In genomic region chr15:84549291-84549797, GRCm38 (mm10) we compare ENCODE assay signal across 22 mouse cellular contexts. TPM values are rescaled to one million over a fixed set of nuclear protein-coding genes. Genes with fewer than 3 reads are reported as not detected.
DNase-seq lines count a peak whose midpoint lies in the region; ATAC-seq lines count a peak whose summit lies in the region.
"Had no signal": no experiment of that assay in that cellular context is flagged by ENCODE, and none has a peak within 500 bp of the region (broad histone marks: within the 10 kb centered on the region; RNA-seq: fewer than 3 reads in every experiment).

No protein-coding gene starts in this region.

- H3K36me3 ChIP-seq in kidney, embryonic 14.5 days (ENCODE audit: control insufficient read depth, insufficient read depth, low read length), result no peaks in the 10 kb centered on the region
- H3K36me3 ChIP-seq: G1E had no signal

- H3K4me2 ChIP-seq in kidney, embryonic 14.5 days (replicated peaks; ENCODE audit: low read depth, low read length), result no peak overlapping the region
- H3K4me2 ChIP-seq: forebrain, embryonic 13.5 days; heart, embryonic 11.5 days; hindbrain, embryonic 13.5 days had no signal

- H3K9ac ChIP-seq in kidney, embryonic 14.5 days (ENCODE audit: low read depth, low read length), result no peak overlapping the region
- H3K9ac ChIP-seq: forebrain, embryonic 13.5 days; hindbrain, embryonic 13.5 days had no signal

- no peak overlapping the region for H3K4me3 ChIP-seq in kidney, embryonic 14.5 days (ENCODE audit: low read length)
- H3K4me3 ChIP-seq: forebrain, embryonic 10.5 days; forebrain, embryonic 13.5 days; gastrocnemius, adult 2 months; hindbrain, embryonic 13.5 days had no signal

- ATAC-seq in kidney, embryonic 14.5 days (ENCODE audit: low FRiP score, low TSS enrichment), result no peak
- ATAC-seq: forebrain, embryonic 13.5 days; forebrain, embryonic 16.5 days; Patski had no signal

- no peaks in the 10 kb centered on the region for H3K27me3 ChIP-seq in kidney, embryonic 14.5 days (ENCODE audit: control insufficient read depth, insufficient read depth, low read length)
- H3K27me3 ChIP-seq: forebrain, embryonic 13.5 days; hindbrain, embryonic 13.5 days had no signal

- no peak overlapping the region for H3K27ac ChIP-seq in kidney, embryonic 14.5 days (ENCODE audit: low read depth, low read length)
- H3K27ac ChIP-seq: forebrain, embryonic 10.5 days; forebrain, embryonic 13.5 days; gastrocnemius, adult 2 months; hindbrain, embryonic 13.5 days had no signal

- no peaks in the 10 kb centered on the region for H3K4me1 ChIP-seq in kidney, embryonic 14.5 days (ENCODE audit: control insufficient read depth, insufficient read depth, low read length)

- 80% methylated on average over 6 of the region's 6 CpGs for WGBS in kidney, embryonic 14.5 days

- no peaks in the 10 kb centered on the region for H3K9me3 ChIP-seq in kidney, embryonic 14.5 days (ENCODE audit: control insufficient read depth, low read length)
- H3K9me3 ChIP-seq: forebrain, embryonic 10.5 days; forebrain, embryonic 13.5 days; hindbrain, embryonic 13.5 days had no signal

- peak; percentile 16 for DNase-seq in kidney, adult 18-20 months
- peak; percentile 51 for DNase-seq in kidney, adult 9 months
- peak; percentile 21 for DNase-seq in kidney, postnatal 10 days
- DNase-seq in kidney, postnatal 36 days, result peak; percentile 36 to 53
- DNase-seq in spleen, postnatal 14 days (ENCODE audit: low spot score in 2 of 2), result no peak
- DNase-seq in frontal cortex, adult 2 months (ENCODE audit: extremely low spot score in 1 of 2, low spot score in 1 of 2), result no peak
- DNase-seq: adrenal gland, postnatal 10 days; adrenal gland, postnatal 36 days; B cell, adult 2 months; cerebellum, adult 18-20 months; cerebellum, adult 9-10 months; gastrocnemius, adult 2 months; gastrocnemius, postnatal 14 days; heart, adult 11 months had no signal

RNA-seq across cellular contexts. Expression of gene Rtl6, which starts 8.3 kb away (rescaled TPM):
- 5.7 and 9.5 TPM in 2 replicates for polyA plus RNA-seq in kidney, embryonic 14.5 days (2014; fragmentation: Nextera tagmentation; extraction: Ambion mirVana)
- 37.5 and 42.3 TPM in 2 replicates for polyA plus RNA-seq in frontal cortex, adult 2 months (2012; rRNA removed)
- polyA plus RNA-seq: G1E had no signal

Comparison
In these comparisons a context has a peak if more than half of its experiments do, and no peak if none do; other contexts are left out.
1. DNase-seq: peak in kidney, adult 18-20 months (single experiment), kidney, adult 9 months (single experiment), kidney, postnatal 10 days (single experiment) and kidney, postnatal 36 days (2 of 2); none in spleen, postnatal 14 days (0 of 2) and frontal cortex, adult 2 months (0 of 2).